8 mouse cellular contexts compared by ENCODE assay signal in the genomic region with DNA sequence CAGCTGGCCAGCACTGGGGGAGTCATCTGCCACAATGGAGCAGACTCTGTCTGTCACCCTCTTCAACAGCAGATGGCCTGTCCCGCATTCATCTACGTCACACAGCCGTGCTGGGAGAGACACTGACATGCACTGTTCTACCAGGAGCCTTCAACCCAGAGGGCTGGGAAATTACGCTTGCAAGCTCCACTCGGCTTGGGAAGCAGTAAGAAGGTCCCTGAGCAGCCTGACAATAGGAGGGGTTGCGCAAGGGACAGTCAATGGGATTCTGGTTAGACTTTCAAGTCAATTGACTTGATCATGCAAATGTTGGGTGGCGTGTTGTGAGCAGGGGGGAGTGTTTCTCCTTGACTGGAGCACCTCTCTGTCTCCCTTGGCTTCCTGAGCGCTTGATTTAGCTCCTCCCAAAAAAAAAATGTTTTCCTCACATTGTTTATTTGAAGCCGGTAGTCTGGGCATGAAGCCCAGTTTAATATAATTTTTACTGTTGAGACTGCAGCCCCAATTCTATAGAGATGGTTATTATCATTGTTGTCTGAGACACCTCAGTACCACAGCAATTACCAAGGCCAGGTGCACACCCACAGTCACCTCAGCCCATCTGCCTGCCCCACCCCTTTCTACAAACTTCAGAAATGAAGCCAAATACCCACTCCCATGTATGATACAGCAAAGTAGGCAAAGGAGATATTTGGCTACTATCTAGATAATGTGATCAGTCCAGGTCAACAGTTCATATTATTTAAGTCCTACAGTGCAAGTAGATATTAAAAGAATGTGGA.
DNase-seq lines count a peak whose midpoint lies in the region; ATAC-seq and TF ChIP-seq lines count a peak whose summit lies in the region.

No protein-coding gene starts in this region.

- no peaks in the 10 kb centered on the region for H3K27me3 ChIP-seq in forebrain, embryonic 12.5 days

- peak; percentile 82 for ATAC-seq in forebrain, embryonic 12.5 days (ENCODE audit: low FRiP score)

- WGBS in forebrain, embryonic 12.5 days: 62% methylated on average over 9 of the region's 9 CpGs

- no peak overlapping the region for H3K4me3 ChIP-seq in forebrain, embryonic 12.5 days (replicated peaks)
- H3K4me3 ChIP-seq in layer of hippocampus, adult 2 months: no peak overlapping the region

- H3K4me1 ChIP-seq in forebrain, embryonic 12.5 days: peaks cover 15% of the 10 kb centered on the region

- intact Hi-C loops in heart, postnatal 25 days (cut with DNase I): loop anchor here (2.0 kb wide), 2 partner anchors 20 to 98 kb away; no protein-coding TSS in a partner anchor

- no peak overlapping the region for H3K9ac ChIP-seq in forebrain, embryonic 12.5 days

- TF ChIP-seq CTCF in layer of hippocampus, adult 2 months (conservative IDR thresholded peaks at IDR 0.05): no peak

- no peaks in the 10 kb centered on the region for H3K9me3 ChIP-seq in forebrain, embryonic 12.5 days

- DNase-seq in ovary, postnatal 36 days (ENCODE audit: low spot score): peak; percentile 24
- no peak for DNase-seq in ovary, postnatal 14 days (ENCODE audit: low spot score)
- peak; percentile 25 for DNase-seq in heart, postnatal 25 days (ENCODE audit: low spot score)
- DNase-seq in layer of hippocampus, adult 2 months (ENCODE audit: low spot score in 2 of 2): peak; percentile 63 to 67
- DNase-seq in lung, postnatal 10 days: peak; percentile 72
- peak; percentile 69 to 79 for DNase-seq in right cerebral cortex, postnatal 10 days (ENCODE audit: low spot score in 2 of 2)
- DNase-seq in urinary bladder, adult 18-20 months (ENCODE audit: low spot score in 2 of 2): no peak

- H3K27ac ChIP-seq in forebrain, embryonic 12.5 days: peak overlapping the region; percentile 27; the same call in 1 of the 2 replicates
- peak overlapping the region; percentile 83 for H3K27ac ChIP-seq in layer of hippocampus, adult 2 months

- H3K36me3 ChIP-seq in forebrain, embryonic 12.5 days (replicated peaks): no peaks in the 10 kb centered on the region

- H3K4me2 ChIP-seq in forebrain, embryonic 12.5 days: no peak overlapping the region

Comparison
In these comparisons a context has a peak if more than half of its experiments do, and no peak if none do; other contexts are left out.
1. DNase-seq: peak in ovary, postnatal 36 days (single experiment), heart, postnatal 25 days (single experiment), layer of hippocampus, adult 2 months (2 of 2), lung, postnatal 10 days (single experiment) and right cerebral cortex, postnatal 10 days (2 of 2); none in ovary, postnatal 14 days (single experiment) and urinary bladder, adult 18-20 months (0 of 2).